Mouse (Mus musculus) heart, adult 2 months (tissue): ENCODE measurements at regions not wholly inside any gene's neighbourhood (a gene's known extent, or its start where the extent isn't known, plus 50 kb on each side); places are given as distances from the start of the nearest gene placed in this dataset.

ENCODE experiments used
- CTCF ChIP-seq: fragments of 200-600 bp; IDR thresholded peaks from 2 replicates; pipeline ENCODE4 v1.8.1; 2022; ENCODE audit warnings: antibody characterized with exemption, mild to moderate bottlenecking, moderate library complexity
- EP300 ChIP-seq: fragments of 200-500 bp; IDR thresholded peaks from 2 replicates; pipeline ENCODE4 v1.6.1; 2011; ENCODE audit warnings: low read depth, low read length, control low read depth; ENCODE audit not compliant: insufficient read depth
- POLR2A ChIP-seq: fragments of 200-500 bp; IDR thresholded peaks from 2 replicates; pipeline ENCODE4 v1.6.1; 2011; ENCODE audit warnings: mild to moderate bottlenecking, low read depth, low read length, control low read depth; ENCODE audit not compliant: insufficient read depth

- TF ChIP-seq POLR2A: no peak
- TF ChIP-seq CTCF: no peak
- no peak for TF ChIP-seq EP300
These were observed 127.5 kb upstream of the Tmtc1 start for GRCm38 (mm10) chr6:148571651-148572050.
